ENCODE assay signal across 18 mouse cellular contexts in the genomic region with DNA sequence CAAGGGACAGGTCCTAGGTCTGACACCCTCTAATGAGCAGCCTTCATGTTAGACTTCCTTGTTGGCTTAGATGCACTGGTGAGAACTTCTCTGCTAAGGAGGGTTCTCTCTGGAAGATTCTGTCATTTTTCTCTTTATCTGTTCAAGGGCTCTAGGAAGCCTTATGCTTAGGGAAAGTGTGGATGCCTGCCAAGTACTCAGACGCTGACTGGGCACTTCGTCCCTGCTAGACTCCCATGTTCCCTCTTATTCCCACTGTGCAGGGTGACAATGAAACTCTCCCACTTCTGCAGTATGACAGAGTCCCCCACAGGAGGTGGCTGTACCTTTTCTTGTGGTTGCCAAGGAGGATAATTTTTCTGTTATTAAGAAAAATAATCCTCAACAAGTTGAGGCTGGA.
DNase-seq lines count a peak whose midpoint lies in the region; ATAC-seq and TF ChIP-seq lines count a peak whose summit lies in the region.
"Had no signal": no experiment of that assay in that cellular context is flagged by ENCODE, and none has a peak within 500 bp of the region (broad histone marks: within the 10 kb centered on the region; RNA-seq: fewer than 3 reads in every experiment).

No protein-coding gene starts in this region.

- no peak overlapping the region for H3K4me2 ChIP-seq in lung, embryonic 14.5 days
- H3K4me2 ChIP-seq: embryonic facial prominence, embryonic 13.5 days; forebrain, embryonic 12.5 days; hindbrain, embryonic 15.5 days had no signal

- no peak for ATAC-seq in lung, embryonic 14.5 days (ENCODE audit: insufficient read depth)
- ATAC-seq: forebrain, embryonic 16.5 days had no signal

- H3K27me3 ChIP-seq in lung, embryonic 14.5 days (ENCODE audit: insufficient read depth, low read length) = no peaks in the 10 kb centered on the region
- H3K27me3 ChIP-seq: embryonic facial prominence, embryonic 13.5 days; forebrain, embryonic 12.5 days; hindbrain, embryonic 15.5 days had no signal

- no peaks in the 10 kb centered on the region for H3K4me1 ChIP-seq in lung, embryonic 14.5 days (ENCODE audit: insufficient read depth)
- H3K4me1 ChIP-seq: embryonic facial prominence, embryonic 13.5 days; forebrain, embryonic 12.5 days; heart, embryonic 10.5 days; hindbrain, embryonic 10.5 days; hindbrain, embryonic 15.5 days had no signal

- H3K36me3 ChIP-seq in lung, embryonic 14.5 days (ENCODE audit: insufficient read depth) = no peaks in the 10 kb centered on the region
- H3K36me3 ChIP-seq: embryonic facial prominence, embryonic 13.5 days; forebrain, embryonic 12.5 days; heart, embryonic 10.5 days; hindbrain, embryonic 10.5 days; hindbrain, embryonic 15.5 days had no signal

- WGBS in lung, embryonic 14.5 days = 26% methylated on average over 2 of the region's 2 CpGs

- peak; percentile 32 to 40 for DNase-seq in cerebellum, postnatal 14 days
- no peak for DNase-seq in cerebellum, adult 9-11 months
- DNase-seq in kidney, postnatal 10 days = peak; percentile 49
- DNase-seq in kidney, adult 18-20 months = no peak
- DNase-seq in lung, embryonic 14.5 days = peak; percentile 60
- DNase-seq in lung, postnatal 4 days = no peak
- DNase-seq in brain, embryonic 14.5 days (ENCODE audit: low read depth) = peak; percentile 24
- DNase-seq: adrenal gland, postnatal 10 days; cerebellum, adult 18-20 months; gastrocnemius, postnatal 10 days; heart, adult 18-20 months; heart, postnatal 14 days had no signal

- no peak for TF ChIP-seq POLR2A in brain, embryonic 14.5 days (IDR thresholded peaks at IDR 0.05; ENCODE audit: borderline replicate concordance, extremely low read depth, insufficient read depth, insufficient read length, poor library complexity, severe bottlenecking)

- no peak overlapping the region for H3K27ac ChIP-seq in lung, embryonic 14.5 days (ENCODE audit: low read depth)
- H3K27ac ChIP-seq: embryonic facial prominence, embryonic 13.5 days; forebrain, embryonic 12.5 days; heart, embryonic 10.5 days; hindbrain, embryonic 10.5 days; hindbrain, embryonic 15.5 days had no signal

- no peak overlapping the region for H3K4me3 ChIP-seq in lung, embryonic 14.5 days (ENCODE audit: low read depth, low read length)
- H3K4me3 ChIP-seq: embryonic facial prominence, embryonic 13.5 days; forebrain, embryonic 12.5 days; heart, embryonic 10.5 days; hindbrain, embryonic 10.5 days; hindbrain, embryonic 15.5 days had no signal

- TF ChIP-seq CTCF in lung, embryonic 14.5 days (IDR thresholded peaks at IDR 0.05; ENCODE audit: low read depth) = no peak
- TF ChIP-seq CTCF in brain, embryonic 14.5 days (IDR thresholded peaks at IDR 0.05; ENCODE audit: borderline replicate concordance, extremely low read depth, insufficient read depth, insufficient read length) = no peak

- H3K9me3 ChIP-seq in lung, embryonic 14.5 days (ENCODE audit: low read depth, low read length) = no peaks in the 10 kb centered on the region
- H3K9me3 ChIP-seq: forebrain, embryonic 12.5 days; heart, embryonic 10.5 days; hindbrain, embryonic 10.5 days; hindbrain, embryonic 15.5 days had no signal

- no peak overlapping the region for H3K9ac ChIP-seq in lung, embryonic 14.5 days
- H3K9ac ChIP-seq: embryonic facial prominence, embryonic 13.5 days; forebrain, embryonic 12.5 days; hindbrain, embryonic 15.5 days had no signal

Comparison
In these comparisons a context has a peak if more than half of its experiments do, and no peak if none do; other contexts are left out.
1. DNase-seq: peak in cerebellum, postnatal 14 days (2 of 2), kidney, postnatal 10 days (single experiment), lung, embryonic 14.5 days (single experiment) and brain, embryonic 14.5 days (single experiment); none in cerebellum, adult 9-11 months (single experiment), kidney, adult 18-20 months (single experiment) and lung, postnatal 4 days (0 of 2).